Mouse (Mus musculus) CH12.LX (cell line): ENCODE measurements around the gene Plekha5. TPM values are rescaled to one million over a fixed set of nuclear protein-coding genes. Genes with fewer than 3 reads are reported as not detected.

Source experiments
- DNase-seq: peaks from one replicate; pipeline ENCODE4 v3.0.0-alpha.2; 2013; ENCODE audit errors: extremely low read depth
- H3K27ac ChIP-seq: 2 replicates; pipeline ENCODE4 v1.5.1; 2012; ENCODE audit warnings: low read depth, mild to moderate bottlenecking, control low read depth, moderate library complexity; ENCODE audit not compliant: insufficient read depth
- H3K27me3 ChIP-seq: replicated peaks from 2 replicates; pipeline ENCODE3; 2012; ENCODE audit warnings: inconsistent platforms
- H3K36me3 ChIP-seq, 2 experiments: replicated peaks in 1 of 2; 2 replicates each; pipeline versions ENCODE3 to v1.6.1; 2012; ENCODE audit warnings: inconsistent platforms in 1 of 2, low read length in 1 of 2, mild to moderate bottlenecking in 1 of 2, mixed read lengths in 1 of 2, moderate library complexity in 1 of 2; ENCODE audit not compliant: control insufficient read depth in 1 of 2, insufficient read depth in 1 of 2
- H3K4me1 ChIP-seq, 2 experiments: 2 replicates each; pipeline ENCODE4 v1.6.1; 2012; ENCODE audit warnings: inconsistent platforms in 1 of 2, moderate library complexity in 1 of 2; ENCODE audit not compliant: insufficient read depth in 2 of 2, control insufficient read depth in 1 of 2
- H3K4me2 ChIP-seq: 2 replicates; pipeline ENCODE4 v1.6.1; 2012; ENCODE audit warnings: low read depth, mild to moderate bottlenecking, control low read depth; ENCODE audit not compliant: poor library complexity, insufficient read depth, severe bottlenecking
- H3K4me3 ChIP-seq, 3 experiments: fragments of 150-350 bp in 1 of 3; sonication (generic) in 1 of 3; replicated peaks in 1 of 3; 2 replicates each; pipeline versions ENCODE3 to v1.5.1; 2011 to 2012; ENCODE audit warnings: low read depth in 2 of 3, low read length in 2 of 3, mild to moderate bottlenecking in 2 of 3, moderate library complexity in 2 of 3, control low read depth in 1 of 3, improper control_type of control experiment in 1 of 3, inconsistent platforms in 1 of 3, mixed read lengths in 1 of 3; ENCODE audit not compliant: poor library complexity in 1 of 3
- H3K79me2 ChIP-seq: replicated peaks from 2 replicates; pipeline ENCODE4 v1.6.1; 2012; ENCODE audit warnings: mild to moderate bottlenecking, moderate library complexity; ENCODE audit not compliant: control insufficient read depth, poor library complexity, insufficient read depth, severe bottlenecking; ENCODE audit errors: extremely low read depth
- H3K9ac ChIP-seq: 2 replicates; pipeline ENCODE4 v1.6.1; 2012; ENCODE audit warnings: low read depth, mild to moderate bottlenecking, control low read depth, moderate library complexity; ENCODE audit not compliant: insufficient read depth
- H3K9me3 ChIP-seq: replicated peaks from 2 replicates; pipeline ENCODE3; 2012; ENCODE audit warnings: low read length, inconsistent platforms, mixed read lengths
- BHLHE40 ChIP-seq: IDR thresholded peaks from 2 replicates; pipeline ENCODE4 v1.6.1; 2011; ENCODE audit warnings: mild to moderate bottlenecking, low read depth, low read length, improper control_type of control experiment
- CHD1 ChIP-seq: IDR thresholded peaks from 2 replicates; pipeline ENCODE4 v1.6.1; 2012; ENCODE audit warnings: low read depth, low read length, improper control_type of control experiment, inconsistent platforms
- E2F4 ChIP-seq: IDR thresholded peaks from 2 replicates; pipeline ENCODE4 v1.6.1; 2011; ENCODE audit warnings: low read depth, low read length, improper control_type of control experiment; ENCODE audit not compliant: insufficient replicate concordance
- EP300 ChIP-seq: IDR thresholded peaks from 2 replicates; pipeline ENCODE4 v1.6.1; 2011; ENCODE audit warnings: low read length, improper control_type of control experiment
- KAT2A ChIP-seq: IDR thresholded peaks from 2 replicates; pipeline ENCODE4 v1.6.1; 2012; ENCODE audit warnings: low read length, improper control_type of control experiment, inconsistent platforms; ENCODE audit not compliant: insufficient replicate concordance
- MAX ChIP-seq: IDR thresholded peaks from 2 replicates; pipeline ENCODE4 v1.6.1; 2011; ENCODE audit warnings: low read length, improper control_type of control experiment
- MEF2A ChIP-seq: IDR thresholded peaks from 2 replicates; pipeline ENCODE4 v1.6.1; 2014; ENCODE audit warnings: low read depth, mild to moderate bottlenecking, inconsistent platforms, low read length, improper control_type of control experiment, borderline replicate concordance
- MXI1 ChIP-seq: IDR thresholded peaks from 2 replicates; pipeline ENCODE4 v1.6.1; 2011; ENCODE audit warnings: mild to moderate bottlenecking, low read depth, low read length, improper control_type of control experiment
- MYC ChIP-seq: IDR thresholded peaks from 2 replicates; pipeline ENCODE4 v1.6.1; 2011; ENCODE audit warnings: low read depth, mild to moderate bottlenecking, improper control_type of control experiment, low read length
- POLR2AphosphoS2 ChIP-seq: IDR thresholded peaks from 2 replicates; pipeline ENCODE4 v1.6.1; 2011; ENCODE audit warnings: low read depth, low read length, improper control_type of control experiment
- SIN3A ChIP-seq: IDR thresholded peaks from 2 replicates; pipeline ENCODE4 v1.6.1; 2012; ENCODE audit warnings: low read length, improper control_type of control experiment, inconsistent platforms
- TBP ChIP-seq: conservative IDR thresholded peaks from 2 replicates; pipeline ENCODE4 v1.6.1; 2011; ENCODE audit warnings: low read depth, low read length, improper control_type of control experiment
- USF1 ChIP-seq: IDR thresholded peaks from 2 replicates; pipeline ENCODE4 v1.6.1; 2014; ENCODE audit warnings: low read depth, mild to moderate bottlenecking, inconsistent platforms, low read length, improper control_type of control experiment
- USF2 ChIP-seq: conservative IDR thresholded peaks from 2 replicates; pipeline ENCODE4 v1.6.1; 2011; ENCODE audit warnings: low read depth, low read length, improper control_type of control experiment
- ZC3H11A ChIP-seq: IDR thresholded peaks from 2 replicates; pipeline ENCODE4 v1.6.1; 2012; ENCODE audit warnings: low read depth, mild to moderate bottlenecking, inconsistent platforms, low read length, improper control_type of control experiment
- ZKSCAN1 ChIP-seq: IDR thresholded peaks from 2 replicates; pipeline ENCODE4 v1.6.1; 2012; ENCODE audit warnings: low read depth, inconsistent platforms, low read length, improper control_type of control experiment, borderline replicate concordance
- ZMIZ1 ChIP-seq: IDR thresholded peaks from 2 replicates; pipeline ENCODE4 v1.6.1; 2012; ENCODE audit warnings: low read depth, mild to moderate bottlenecking, inconsistent platforms, low read length, improper control_type of control experiment
- dilution Hi-C: fragments of 300-500 bp; cut with MboI; formaldehyde crosslinking; loops from 2 replicates; pipeline ENCODE4 v1.14.3; 2020; ENCODE audit warnings: low sequenced_read_pairs; ENCODE audit not compliant: extremely low pct_unique_long_range_greater_than_20kb, extremely low pct_ligation_motif_present
- in situ Hi-C: fragments of 300-500 bp; cut with MboI; formaldehyde crosslinking; loops from 3 replicates; pipeline ENCODE4 v1.14.3; 2019; ENCODE audit warnings: low sequenced_read_pairs, low pct_ligation_motif_present, low pct_unique_long_range_greater_than_20kb, mixed read lengths
- polyA plus RNA-seq: library from polyadenylated mRNA; unstranded; fragments of >175 nt; gene quantifications from 2 replicates; pipeline ENCODE4 v1.2.1, GENCODE M21; 2012; ENCODE audit warnings: low read depth; ENCODE audit not compliant: insufficient read length
- total RNA-seq, 2 experiments: library from RNA; depleted of rRNA; stranded (reverse); fragments of 300-350 nt in 1 of 2; fragments of >200 nt in 1 of 2; gene quantifications; 2 replicates each; pipeline ENCODE4 v1.2.3; 2012 to 2014

The Plekha5 gene
- total and polyA plus RNA-seq, 3 experiments, result 0.12 to 0.38 (median 0.27) TPM

- no peak for TF ChIP-seq CHD1
- TF ChIP-seq E2F4, result no peak
- no peak for TF ChIP-seq MAX
- no peak for TF ChIP-seq SIN3A
- TF ChIP-seq, all 38 proteins: peak for 0
- Histone ChIP-seq H3K9me3 (no peaks in the 10 kb centered on the region), H3K4me1 (no peaks in the 10 kb centered on the region), H3K36me3 (no peaks in the 10 kb centered on the region), H3K9ac (no peak overlapping the region), H3K79me2 (no peaks in the 10 kb centered on the region), H3K4me3 (no peak overlapping the region), H3K27ac (no peak overlapping the region), H3K4me2 (no peak overlapping the region), H3K27me3 (no peaks in the 10 kb centered on the region)
- in situ Hi-C loops (no loop called here), dilution Hi-C loops (no loop called here)
- DNase-seq, result no peak
These were observed 84.8 kb downstream of the Plekha5 start for GRCm38 (mm10) chr6:140508475-140509150.

GRCm38 (mm10) chr6:140509151-140509530 lies 85.3 kb downstream of the Plekha5 start:
- no peaks in the 10 kb centered on the region for H3K9me3 ChIP-seq
- no peak overlapping the region for H3K9ac ChIP-seq
- no peak overlapping the region for H3K4me3 ChIP-seq
- H3K79me2 ChIP-seq, result no peaks in the 10 kb centered on the region
- H3K36me3 ChIP-seq, result no peaks in the 10 kb centered on the region
- no peaks in the 10 kb centered on the region for H3K4me1 ChIP-seq
- TF ChIP-seq BHLHE40, result no peak
- TF ChIP-seq ZC3H11A, result no peak
- TF ChIP-seq MEF2A, result no peak
- no peak for TF ChIP-seq USF1
- no peak for TF ChIP-seq POLR2AphosphoS2
- TF ChIP-seq ZMIZ1, result no peak
- TF ChIP-seq TBP, result no peak
- no peak for TF ChIP-seq ZKSCAN1
- TF ChIP-seq EP300, result no peak
- no peak for TF ChIP-seq MYC
- TF ChIP-seq E2F4, result no peak
- TF ChIP-seq KAT2A, result no peak
- no peak for TF ChIP-seq USF2
- no peak for TF ChIP-seq MXI1
- TF ChIP-seq, all 38 proteins: peak for 0
- H3K4me2 ChIP-seq, result no peak overlapping the region
- dilution Hi-C loops (no loop called here), in situ Hi-C loops (no loop called here)
- no peaks in the 10 kb centered on the region for H3K27me3 ChIP-seq
- H3K27ac ChIP-seq, result no peak overlapping the region
- no peak for DNase-seq
